Mouse (Mus musculus): ENCODE measurements around the gene Lamb3. TPM values are rescaled to one million over a fixed set of nuclear protein-coding genes. Genes with fewer than 3 reads are reported as not detected.

Gene Lamb3
- polyA plus RNA-seq, 1 experiment from 2014 or later, result not detected

- H3K9me3 ChIP-seq (ENCODE audit: control insufficient read depth, low read length), result no peaks in the 10 kb centered on the region
- H3K9ac ChIP-seq (ENCODE audit: low read length), result no peak overlapping the region
- ATAC-seq (ENCODE audit: low FRiP score), result no peak; the same call in 1 of the 2 replicates
- no peak overlapping the region for H3K4me2 ChIP-seq
- WGBS, result 83% methylated on average over 7 of the region's 7 CpGs
- no peak overlapping the region for H3K27ac ChIP-seq (ENCODE audit: low read depth, low read length)
- H3K4me1 ChIP-seq (ENCODE audit: control insufficient read depth, insufficient read depth, low read length), result 0 out of 2 replicates have a peak, but pooled peaks cover 4% of the 10 kb centered on the region
- H3K27me3 ChIP-seq (ENCODE audit: control insufficient read depth, insufficient read depth, low read length), result no peaks in the 10 kb centered on the region
- no peak overlapping the region for H3K4me3 ChIP-seq (ENCODE audit: low read depth, low read length)
- peak; percentile 26 for DNase-seq (ENCODE audit: low spot score, missing footprints)
- no peaks in the 10 kb centered on the region for H3K36me3 ChIP-seq (ENCODE audit: control insufficient read depth, insufficient read depth, low read length)
These were observed 123.1 kb downstream of the Lamb3 start for GRCm38 (mm10) chr1:193330626-193331025.

- H3K27ac ChIP-seq (ENCODE audit: low read depth, low read length), result no peak overlapping the region
- H3K4me2 ChIP-seq, result no peak overlapping the region
- 89% methylated on average over 13 of the region's 13 CpGs for WGBS
- no peak for DNase-seq (ENCODE audit: low spot score, missing footprints)
- H3K36me3 ChIP-seq (ENCODE audit: control insufficient read depth, insufficient read depth, low read length), result no peaks in the 10 kb centered on the region
- H3K4me3 ChIP-seq (ENCODE audit: low read depth, low read length), result no peak overlapping the region
- no peak overlapping the region for H3K9ac ChIP-seq (ENCODE audit: low read length)
- H3K9me3 ChIP-seq (ENCODE audit: control insufficient read depth, low read length), result no peaks in the 10 kb centered on the region
- H3K27me3 ChIP-seq (ENCODE audit: control insufficient read depth, insufficient read depth, low read length), result no peaks in the 10 kb centered on the region
- 0 out of 2 replicates have a peak, but pooled peaks cover 4% of the 10 kb centered on the region for H3K4me1 ChIP-seq (ENCODE audit: control insufficient read depth, insufficient read depth, low read length)
- ATAC-seq (ENCODE audit: low FRiP score), result no peak
These were observed 124.5 kb downstream of the Lamb3 start for GRCm38 (mm10) chr1:193332018-193332417.

DNA sequence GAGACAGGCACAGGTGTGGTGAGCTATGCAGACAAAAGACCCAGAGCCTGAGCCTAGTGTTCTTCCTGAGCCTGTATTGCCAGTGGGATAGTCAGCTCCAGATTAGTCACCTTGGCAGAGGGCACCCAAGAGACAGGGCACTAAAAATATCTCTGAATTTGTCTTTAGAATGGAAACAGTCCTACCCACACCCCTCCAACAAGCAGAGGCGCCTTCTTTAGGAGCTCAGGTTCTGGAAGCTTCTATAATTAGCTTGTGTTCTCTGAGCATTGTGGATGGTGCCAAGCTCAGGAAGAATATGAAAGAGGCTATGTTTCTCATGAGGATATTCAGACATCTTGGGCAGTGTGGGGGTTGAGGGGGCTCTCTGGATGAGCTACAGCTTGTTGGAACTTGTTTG is 125.2 kb downstream of the Lamb3 start:
- 93% methylated on average over 1 of the region's 1 CpGs for WGBS
- Histone ChIP-seq H3K4me3 (ENCODE audit: low read depth, low read length) (no peak overlapping the region), H3K4me1 (ENCODE audit: control insufficient read depth, insufficient read depth, low read length) (0 out of 2 replicates have a peak, but pooled peaks cover 4% of the 10 kb centered on the region), H3K27ac (ENCODE audit: low read depth, low read length) (no peak overlapping the region), H3K36me3 (ENCODE audit: control insufficient read depth, insufficient read depth, low read length) (no peaks in the 10 kb centered on the region), H3K9me3 (ENCODE audit: control insufficient read depth, low read length) (no peaks in the 10 kb centered on the region), H3K27me3 (ENCODE audit: control insufficient read depth, insufficient read depth, low read length) (no peaks in the 10 kb centered on the region), H3K4me2 (no peak overlapping the region), H3K9ac (ENCODE audit: low read length) (no peak overlapping the region)
- ATAC-seq (ENCODE audit: low FRiP score), result no peak
- peak; percentile 33 for DNase-seq (ENCODE audit: low spot score, missing footprints)

DNA sequence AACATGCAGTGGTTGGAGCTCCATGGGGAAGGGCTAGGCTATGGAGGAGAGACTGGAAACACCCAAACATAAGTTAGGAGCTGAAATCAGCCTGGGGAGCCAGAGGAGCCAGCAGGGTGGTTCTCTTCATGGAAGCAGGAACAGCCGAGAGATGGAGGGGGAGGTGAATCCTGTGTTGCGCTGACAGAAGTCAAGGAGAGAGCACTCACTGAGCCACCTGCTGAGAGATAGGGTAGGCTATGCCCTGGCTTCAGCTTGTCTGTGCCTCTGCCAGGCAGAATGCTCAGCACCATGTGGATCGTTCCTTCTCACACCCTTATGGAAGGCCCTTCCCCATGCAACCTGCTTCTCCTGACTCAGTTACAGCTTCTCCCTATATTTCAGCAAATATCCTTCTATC is 126.3 kb downstream of the Lamb3 start:
- Histone ChIP-seq H3K4me1 (ENCODE audit: control insufficient read depth, insufficient read depth, low read length) (0 out of 2 replicates have a peak, but pooled peaks cover 4% of the 10 kb centered on the region), H3K4me2 (no peak overlapping the region), H3K27me3 (ENCODE audit: control insufficient read depth, insufficient read depth, low read length) (no peaks in the 10 kb centered on the region), H3K36me3 (ENCODE audit: control insufficient read depth, insufficient read depth, low read length) (no peaks in the 10 kb centered on the region), H3K9me3 (ENCODE audit: control insufficient read depth, low read length) (no peaks in the 10 kb centered on the region), H3K4me3 (ENCODE audit: low read depth, low read length) (no peak overlapping the region), H3K9ac (ENCODE audit: low read length) (no peak overlapping the region), H3K27ac (ENCODE audit: low read depth, low read length) (no peak overlapping the region)
- WGBS, result 82% methylated on average over 3 of the region's 3 CpGs
- DNase-seq (ENCODE audit: low spot score, missing footprints) (peak; percentile 47), ATAC-seq (ENCODE audit: low FRiP score) (no peak)

GRCm38 (mm10) chr1:193334546-193334945 is 127.0 kb downstream of the Lamb3 start:
- ATAC-seq (ENCODE audit: low FRiP score), result no peak; the same call in 1 of the 2 replicates
- DNase-seq (ENCODE audit: low spot score, missing footprints), result peak; percentile 82
- H3K27me3 ChIP-seq (ENCODE audit: control insufficient read depth, insufficient read depth, low read length), result no peaks in the 10 kb centered on the region
- no peaks in the 10 kb centered on the region for H3K36me3 ChIP-seq (ENCODE audit: control insufficient read depth, insufficient read depth, low read length)
- H3K4me2 ChIP-seq, result no peak overlapping the region
- H3K4me1 ChIP-seq (ENCODE audit: control insufficient read depth, insufficient read depth, low read length), result 0 out of 2 replicates have a peak, but pooled peaks cover 4% of the 10 kb centered on the region
- H3K27ac ChIP-seq (ENCODE audit: low read depth, low read length), result no peak overlapping the region
- no peak overlapping the region for H3K9ac ChIP-seq (ENCODE audit: low read length)
- 80% methylated on average over 6 of the region's 6 CpGs for WGBS
- no peak overlapping the region for H3K4me3 ChIP-seq (ENCODE audit: low read depth, low read length)
- H3K9me3 ChIP-seq (ENCODE audit: control insufficient read depth, low read length), result no peaks in the 10 kb centered on the region

DNA sequence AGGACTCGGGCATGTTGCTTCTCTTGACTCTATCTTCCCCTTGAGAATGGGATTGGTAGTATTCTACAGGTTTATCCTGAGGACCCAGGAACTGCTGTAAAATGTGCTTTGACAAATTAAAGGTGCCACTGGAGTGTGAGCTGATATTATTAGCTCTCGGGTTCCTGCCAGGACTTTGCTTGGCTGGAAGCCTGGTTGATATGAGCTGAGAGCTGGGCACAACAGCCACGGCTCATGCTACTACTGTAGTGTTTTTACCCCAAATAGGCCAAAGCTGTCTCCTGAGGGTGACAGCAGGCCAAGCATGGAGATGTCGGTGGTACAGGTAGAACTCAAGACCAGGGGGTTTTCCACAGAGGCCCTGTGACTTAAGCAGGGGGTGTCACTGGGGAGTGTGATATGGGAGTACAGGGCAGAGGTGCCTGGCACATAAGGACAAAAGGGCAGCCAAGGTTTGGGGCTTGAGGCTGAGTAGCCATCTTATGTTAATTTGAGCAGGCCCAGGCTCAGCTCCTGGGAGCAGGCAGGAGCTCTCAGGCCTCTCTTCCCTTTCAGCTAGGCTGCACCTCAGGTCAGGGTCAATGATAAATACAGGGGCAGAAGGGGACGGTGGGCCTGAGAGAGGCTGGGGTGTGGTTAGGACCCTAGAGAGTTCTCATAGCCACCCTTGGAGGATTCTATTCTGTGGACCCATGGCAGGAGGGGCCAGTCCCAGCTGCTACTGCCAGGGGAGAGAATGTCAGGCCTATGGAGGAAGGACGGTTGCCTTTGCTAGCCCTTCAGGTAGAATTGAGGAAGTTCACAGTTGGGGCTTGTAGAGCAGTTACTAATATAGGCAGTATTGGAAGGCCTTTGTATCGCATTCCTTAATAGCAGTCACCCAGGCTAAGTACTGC is 128.9 kb downstream of the Lamb3 start:
- no peak for ATAC-seq (ENCODE audit: low FRiP score)
- Histone ChIP-seq H3K27ac (ENCODE audit: low read depth, low read length) (no peak overlapping the region), H3K4me1 (ENCODE audit: control insufficient read depth, insufficient read depth, low read length) (no peaks in the 10 kb centered on the region), H3K4me2 (no peak overlapping the region), H3K36me3 (ENCODE audit: control insufficient read depth, insufficient read depth, low read length) (no peaks in the 10 kb centered on the region), H3K4me3 (ENCODE audit: low read depth, low read length) (no peak overlapping the region), H3K9ac (ENCODE audit: low read length) (no peak overlapping the region), H3K9me3 (ENCODE audit: control insufficient read depth, low read length) (no peaks in the 10 kb centered on the region), H3K27me3 (ENCODE audit: control insufficient read depth, insufficient read depth, low read length) (no peaks in the 10 kb centered on the region)
- no peak for DNase-seq (ENCODE audit: low spot score, missing footprints)
- WGBS, result 81% methylated on average over 7 of the region's 7 CpGs

- Histone ChIP-seq H3K27ac (ENCODE audit: low read depth, low read length) (no peak overlapping the region), H3K9me3 (ENCODE audit: control insufficient read depth, low read length) (no peaks in the 10 kb centered on the region), H3K4me2 (no peak overlapping the region), H3K36me3 (ENCODE audit: control insufficient read depth, insufficient read depth, low read length) (no peaks in the 10 kb centered on the region), H3K9ac (ENCODE audit: low read length) (no peak overlapping the region), H3K4me3 (ENCODE audit: low read depth, low read length) (no peak overlapping the region), H3K27me3 (ENCODE audit: control insufficient read depth, insufficient read depth, low read length) (no peaks in the 10 kb centered on the region), H3K4me1 (ENCODE audit: control insufficient read depth, insufficient read depth, low read length) (no peaks in the 10 kb centered on the region)
- 85% methylated on average over 9 of the region's 9 CpGs for WGBS
- ATAC-seq (ENCODE audit: low FRiP score), result no peak
- DNase-seq (ENCODE audit: low spot score, missing footprints), result peak; percentile 47
These were observed 129.5 kb downstream of the Lamb3 start for GRCm38 (mm10) chr1:193337018-193337321.

GRCm38 (mm10) chr1:193337787-193338310 is 130.3 kb downstream of the Lamb3 start:
- WGBS, result 52% methylated on average over 4 of the region's 4 CpGs

GRCm38 (mm10) chr1:193338363-193338995 is 131.0 kb downstream of the Lamb3 start:
- H3K9me3 ChIP-seq (ENCODE audit: control insufficient read depth, low read length), result no peaks in the 10 kb centered on the region
- no peak for DNase-seq (ENCODE audit: low spot score, missing footprints)
- WGBS, result 86% methylated on average over 9 of the region's 9 CpGs
- no peaks in the 10 kb centered on the region for H3K36me3 ChIP-seq (ENCODE audit: control insufficient read depth, insufficient read depth, low read length)
- H3K27me3 ChIP-seq (ENCODE audit: control insufficient read depth, insufficient read depth, low read length), result no peaks in the 10 kb centered on the region
- no peak overlapping the region for H3K9ac ChIP-seq (ENCODE audit: low read length)
- no peak for ATAC-seq (ENCODE audit: low FRiP score)
- H3K27ac ChIP-seq (ENCODE audit: low read depth, low read length), result no peak overlapping the region
- H3K4me1 ChIP-seq (ENCODE audit: control insufficient read depth, insufficient read depth, low read length), result no peaks in the 10 kb centered on the region
- H3K4me3 ChIP-seq (ENCODE audit: low read depth, low read length), result no peak overlapping the region
- H3K4me2 ChIP-seq, result no peak overlapping the region

More at GRCm38 (mm10) chr1:193337787-193338310, 130.3 kb downstream of the Lamb3 start:
- Histone ChIP-seq H3K9ac (ENCODE audit: low read length) (no peak overlapping the region), H3K4me3 (ENCODE audit: low read depth, low read length) (no peak overlapping the region), H3K4me1 (ENCODE audit: control insufficient read depth, insufficient read depth, low read length) (no peaks in the 10 kb centered on the region), H3K27me3 (ENCODE audit: control insufficient read depth, insufficient read depth, low read length) (no peaks in the 10 kb centered on the region), H3K27ac (ENCODE audit: low read depth, low read length) (no peak overlapping the region), H3K9me3 (ENCODE audit: control insufficient read depth, low read length) (no peaks in the 10 kb centered on the region), H3K36me3 (ENCODE audit: control insufficient read depth, insufficient read depth, low read length) (no peaks in the 10 kb centered on the region), H3K4me2 (no peak overlapping the region)
- DNase-seq (ENCODE audit: low spot score, missing footprints) (no peak), ATAC-seq (ENCODE audit: low FRiP score) (no peak)
